Mouse (Mus musculus) NIH3T3 (cell line): ENCODE data around the gene Tox3.
A peak's percentile ranks its signal among the peaks of the same experiment; 100 is the strongest.

Source experiments
- DNase-seq: peaks from one replicate; pipeline ENCODE4 v3.0.0-alpha.2; 2012; ENCODE audit warnings: low read depth

The Tox3 gene

GRCm38 (mm10) chr8:90330377-90331285, 17.5 kb downstream of the Tox3 start:
- no peak for DNase-seq

DNA sequence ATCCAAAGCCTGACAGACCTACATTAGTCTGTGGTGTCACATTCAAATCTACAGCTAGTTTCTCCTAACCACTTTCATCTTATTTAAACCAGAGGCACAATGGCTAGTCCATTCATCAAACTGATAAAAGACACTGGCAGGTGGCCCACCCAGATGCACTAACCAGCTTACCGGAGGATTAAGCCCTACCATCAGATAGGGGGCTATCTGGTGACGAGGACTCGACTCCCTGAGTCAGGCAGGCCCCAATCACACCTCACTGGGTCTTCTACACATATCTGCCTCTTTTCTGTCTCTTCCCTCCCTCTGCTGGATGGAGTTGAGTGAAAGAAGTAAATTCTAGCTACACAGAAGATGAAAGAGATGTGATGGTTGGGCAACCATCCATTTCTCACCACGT, 24.3 kb downstream of the Tox3 start:
- DNase-seq, result no peak

- DNase-seq, result no peak
These were observed 25.3 kb downstream of the Tox3 start for GRCm38 (mm10) chr8:90322701-90323439.

GRCm38 (mm10) chr8:90321255-90321654, 26.9 kb downstream of the Tox3 start:
- DNase-seq, result no peak

- DNase-seq, result no peak
These were observed 33.8 kb downstream of the Tox3 start for GRCm38 (mm10) chr8:90314312-90314711.

- no peak for DNase-seq
These were observed 45.2 kb downstream of the Tox3 start for GRCm38 (mm10) chr8:90302951-90303350.

DNA sequence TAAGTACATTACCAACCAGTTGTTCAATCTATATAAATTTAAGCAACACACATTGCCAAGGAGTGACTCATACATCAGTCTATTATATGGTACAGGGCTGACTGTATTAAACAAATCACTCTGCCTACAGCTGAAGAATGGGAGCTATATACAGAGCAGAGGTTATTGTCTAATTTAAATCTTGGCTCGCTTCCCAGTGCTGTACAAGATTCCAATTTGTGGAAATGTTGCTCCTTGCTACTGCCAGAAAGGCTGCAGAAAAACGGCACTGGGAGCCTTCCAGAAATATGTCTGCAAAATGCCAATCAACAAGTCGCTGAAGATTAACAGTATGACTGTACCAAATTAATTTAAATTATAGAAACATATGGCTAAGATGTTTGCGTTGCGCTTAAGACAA, 45.9 kb downstream of the Tox3 start:
- DNase-seq, result peak; percentile 49

- no peak for DNase-seq
These were observed 46.6 kb downstream of the Tox3 start for GRCm38 (mm10) chr8:90301543-90301942.

- DNase-seq, result no peak
These were observed 47.2 kb downstream of the Tox3 start for GRCm38 (mm10) chr8:90300973-90301372.

- no peak for DNase-seq
These were observed 54.1 kb downstream of the Tox3 start for GRCm38 (mm10) chr8:90294061-90294460.

DNA sequence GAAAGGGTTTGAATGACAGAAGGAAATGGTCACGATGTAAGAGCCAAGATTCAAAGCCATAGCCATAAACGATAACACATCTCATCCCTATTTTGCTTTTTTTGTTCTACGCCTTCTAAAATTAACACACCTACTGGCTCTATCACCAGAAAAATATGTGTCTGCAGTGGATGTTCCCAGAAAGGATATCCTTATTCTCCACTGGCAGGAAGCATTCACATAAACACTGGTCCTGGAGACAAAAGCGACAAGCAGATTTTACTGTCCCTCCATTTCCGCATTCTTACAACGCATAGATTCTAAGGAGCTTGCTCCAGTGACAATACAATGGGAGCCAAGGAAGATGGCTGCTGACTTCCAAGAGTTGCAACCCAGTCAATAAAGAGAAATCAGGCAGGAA, 57.3 kb downstream of the Tox3 start:
- no peak for DNase-seq

GRCm38 (mm10) chr8:90276722-90277121, 71.4 kb downstream of the Tox3 start:
- no peak for DNase-seq

DNA sequence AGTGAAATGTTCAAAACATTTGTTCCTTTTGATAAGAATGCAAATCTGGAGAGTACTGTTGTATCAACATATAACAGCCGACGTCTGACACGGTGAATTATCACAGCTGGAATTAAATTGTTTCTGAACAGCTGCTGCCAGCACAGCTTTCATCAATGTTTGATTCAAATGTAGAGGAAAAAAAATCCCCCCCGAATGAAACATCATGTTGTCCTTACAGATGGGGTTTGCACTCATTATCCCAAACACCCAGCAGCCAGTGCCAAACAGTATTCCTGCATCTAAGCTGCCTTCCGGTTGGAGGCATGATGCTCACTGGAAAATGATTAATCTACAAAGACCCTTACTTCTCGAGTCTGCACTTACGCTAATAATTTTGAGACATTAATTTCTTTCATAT, 75.0 kb downstream of the Tox3 start:
- no peak for DNase-seq

- no peak for DNase-seq
These were observed 76.2 kb downstream of the Tox3 start for GRCm38 (mm10) chr8:90271920-90272319.

- DNase-seq, result no peak
These were observed 80.4 kb downstream of the Tox3 start for GRCm38 (mm10) chr8:90267698-90268256.

DNA sequence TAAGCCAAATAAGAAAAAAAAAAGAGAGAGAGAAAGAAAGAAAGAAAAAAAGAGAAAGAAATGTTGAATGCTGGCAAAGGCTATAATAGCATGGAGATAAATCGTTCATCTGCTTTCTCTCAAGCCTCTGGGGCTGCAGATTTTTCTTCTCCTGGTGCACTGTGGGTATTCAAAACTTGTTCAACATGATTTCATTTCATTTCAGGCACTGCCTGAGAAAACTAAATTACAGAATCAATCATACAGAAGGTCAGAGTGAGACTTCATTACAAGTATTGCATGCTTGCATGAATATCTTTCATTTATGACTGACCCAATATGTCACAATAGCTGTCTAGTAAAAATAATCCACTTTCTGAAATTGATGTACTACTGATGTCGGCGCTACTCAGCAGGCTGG, 81.2 kb downstream of the Tox3 start:
- no peak for DNase-seq

- no peak for DNase-seq
These were observed 81.9 kb downstream of the Tox3 start for GRCm38 (mm10) chr8:90266239-90266638.

DNA sequence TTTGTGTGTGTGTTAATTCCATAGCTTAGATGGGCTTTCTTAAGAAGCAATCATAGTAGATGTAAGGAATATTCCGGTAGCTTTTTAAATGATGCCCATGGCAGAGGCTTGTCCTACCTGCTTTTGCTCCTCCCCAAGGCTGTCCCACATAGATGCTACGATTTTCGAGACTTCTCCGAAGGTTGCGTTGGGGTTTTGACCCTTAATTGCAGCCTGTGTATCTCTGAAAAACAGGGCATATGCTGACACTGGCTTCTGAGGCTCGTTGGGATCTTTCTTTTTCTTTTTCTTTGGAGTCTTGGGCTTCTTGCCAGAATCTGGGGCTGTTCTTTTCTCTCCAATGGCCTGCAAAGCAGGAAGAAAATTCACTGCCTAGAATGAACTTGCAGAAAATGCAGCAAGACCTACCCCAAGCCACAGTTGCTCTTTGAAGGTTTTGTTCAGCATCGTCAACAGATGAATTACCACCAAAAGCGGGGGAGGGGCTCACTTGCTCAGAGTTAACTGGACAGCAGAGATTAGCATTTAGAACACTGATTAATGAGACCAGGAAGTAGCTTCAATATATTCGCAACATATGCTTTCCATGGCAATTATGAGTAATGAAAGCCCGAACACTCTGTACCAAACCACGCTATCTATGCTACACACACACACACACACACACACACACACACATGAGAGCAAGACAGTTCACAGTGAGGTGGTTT, 93.8 kb downstream of the Tox3 start:
- DNase-seq, result no peak

GRCm38 (mm10) chr8:90246357-90246756, 101.8 kb downstream of the Tox3 start:
- no peak for DNase-seq

GRCm38 (mm10) chr8:90245828-90246227, 102.3 kb downstream of the Tox3 start:
- DNase-seq, result no peak

DNA sequence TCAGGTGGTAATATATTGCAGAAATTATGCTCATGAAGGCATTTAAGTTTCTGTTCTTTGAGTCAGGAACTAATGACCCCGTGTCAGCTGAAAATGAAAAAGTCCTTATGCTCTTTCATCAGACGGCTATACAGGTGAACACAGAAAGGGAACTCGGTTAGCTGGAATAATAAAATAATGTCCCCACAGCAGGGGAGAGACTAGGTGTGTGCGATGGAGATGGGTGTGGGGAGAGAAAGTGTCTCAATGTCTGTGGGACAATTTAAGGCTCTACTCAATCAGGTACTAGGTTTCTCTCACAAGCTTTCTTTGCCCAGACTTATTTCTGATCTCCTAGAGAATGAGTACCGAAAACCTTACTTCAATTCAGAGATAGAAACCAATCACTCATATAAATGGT, 103.0 kb downstream of the Tox3 start:
- no peak for DNase-seq

- DNase-seq, result no peak
These were observed 103.5 kb downstream of the Tox3 start for GRCm38 (mm10) chr8:90244458-90245145.
